Mouse (Mus musculus) MEL (cell line): Measurements from ENCODE around the gene Slc9a2. TPM values are rescaled to one million over a fixed set of nuclear protein-coding genes. Genes with fewer than 3 reads are reported as not detected.

Experiments
- DNase-seq: peaks from one replicate; pipeline ENCODE4 v3.0.0; 2011; ENCODE audit warnings: low read depth, low spot score
- H3K27ac ChIP-seq: 2 replicates; pipeline ENCODE4 v1.5.1; 2012; ENCODE audit warnings: low read depth, mild to moderate bottlenecking, control low read depth, low read length, moderate library complexity; ENCODE audit not compliant: control insufficient read depth
- H3K27me3 ChIP-seq, 2 experiments: fragments of 150-350 bp in 1 of 2; sonication (generic) in 1 of 2; 2 replicates each; pipeline ENCODE4 v1.6.1; 2012; ENCODE audit warnings: low read length in 2 of 2, mild to moderate bottlenecking in 2 of 2, improper control_type of control experiment in 1 of 2, moderate library complexity in 1 of 2; ENCODE audit not compliant: insufficient read depth in 2 of 2, control insufficient read depth in 1 of 2
- H3K36me3 ChIP-seq, 2 experiments: 2 replicates each; pipeline ENCODE4 v1.6.1; 2012 to 2014; ENCODE audit warnings: low read length in 2 of 2, improper control_type of control experiment in 1 of 2, inconsistent platforms in 1 of 2, mild to moderate bottlenecking in 1 of 2; ENCODE audit not compliant: insufficient read depth in 2 of 2, control insufficient read depth in 1 of 2
- H3K4me1 ChIP-seq, 2 experiments: fragments of 150-350 bp in 1 of 2; sonication (generic) in 1 of 2; 2 replicates each; pipeline ENCODE4 v1.6.1; 2012; ENCODE audit warnings: low read length in 2 of 2, improper control_type of control experiment in 1 of 2, mild to moderate bottlenecking in 1 of 2; ENCODE audit not compliant: insufficient read depth in 2 of 2, control insufficient read depth in 1 of 2
- H3K4me3 ChIP-seq, 2 experiments: fragments of 150-350 bp in 1 of 2; sonication (generic) in 1 of 2; 2 replicates each; pipeline ENCODE4 v1.5.1; 2012; ENCODE audit warnings: low read depth in 2 of 2, low read length in 2 of 2, mild to moderate bottlenecking in 2 of 2, moderate library complexity in 2 of 2, control low read depth in 1 of 2, improper control_type of control experiment in 1 of 2; ENCODE audit not compliant: control insufficient read depth in 1 of 2, insufficient read depth in 1 of 2
- H3K79me2 ChIP-seq: 2 replicates; pipeline ENCODE4 v1.6.1; 2012; ENCODE audit warnings: mild to moderate bottlenecking, low read length, moderate library complexity; ENCODE audit not compliant: control insufficient read depth, poor library complexity, insufficient read depth
- H3K9ac ChIP-seq: 2 replicates; pipeline ENCODE4 v1.6.1; 2012; ENCODE audit warnings: low read depth, mild to moderate bottlenecking, control low read depth, low read length, moderate library complexity; ENCODE audit not compliant: control insufficient read depth, poor library complexity, severe bottlenecking
- H3K9me3 ChIP-seq: fragments of 150-350 bp; sonication (generic); replicated peaks from 2 replicates; pipeline ENCODE4 v1.6.1; 2012; ENCODE audit warnings: mild to moderate bottlenecking, low read length, improper control_type of control experiment, moderate library complexity; ENCODE audit not compliant: insufficient read depth
- CHD2 ChIP-seq: IDR thresholded peaks from 2 replicates; pipeline ENCODE4 v1.6.1; 2011; ENCODE audit warnings: low read length, improper control_type of control experiment
- CTCF ChIP-seq, 3 experiments: IDR thresholded peaks in 2 of 3; conservative IDR thresholded peaks in 1 of 3; 2 replicates each; pipeline ENCODE4 v1.5.1; 2011 to 2012; ENCODE audit warnings: low read length in 3 of 3, low read depth in 2 of 3, mild to moderate bottlenecking in 2 of 3, improper control_type of control experiment in 1 of 3, inconsistent platforms in 1 of 3, mixed read lengths in 1 of 3, moderate library complexity in 1 of 3; ENCODE audit not compliant: control insufficient read depth in 1 of 3, insufficient read depth in 1 of 3, poor library complexity in 1 of 3, severe bottlenecking in 1 of 3
- ELF1 ChIP-seq: IDR thresholded peaks from 2 replicates; pipeline ENCODE4 v1.6.1; 2014; ENCODE audit warnings: low read depth, mild to moderate bottlenecking, inconsistent platforms, low read length, improper control_type of control experiment, moderate library complexity
- ETS1 ChIP-seq: IDR thresholded peaks from 2 replicates; pipeline ENCODE4 v1.6.1; 2012; ENCODE audit warnings: low read depth, mild to moderate bottlenecking, inconsistent platforms, low read length, improper control_type of control experiment, moderate library complexity
- GABPA ChIP-seq: IDR thresholded peaks from 2 replicates; pipeline ENCODE4 v1.6.1; 2012; ENCODE audit warnings: low read depth, mild to moderate bottlenecking, inconsistent platforms, low read length, improper control_type of control experiment, moderate library complexity
- GATA1 ChIP-seq: IDR thresholded peaks from 2 replicates; pipeline ENCODE4 v1.6.1; 2011; ENCODE audit warnings: low read depth, low read length, improper control_type of control experiment
- MAFK ChIP-seq: IDR thresholded peaks from 2 replicates; pipeline ENCODE4 v1.6.1; 2011; ENCODE audit warnings: low read depth, mild to moderate bottlenecking, low read length, improper control_type of control experiment, borderline replicate concordance
- MAX ChIP-seq: IDR thresholded peaks from 2 replicates; pipeline ENCODE4 v1.6.1; 2011; ENCODE audit warnings: low read length, improper control_type of control experiment
- MEF2A ChIP-seq: IDR thresholded peaks from 2 replicates; pipeline ENCODE4 v1.6.1; 2014; ENCODE audit warnings: low read depth, mild to moderate bottlenecking, inconsistent platforms, low read length, improper control_type of control experiment; ENCODE audit not compliant: poor library complexity, insufficient replicate concordance, severe bottlenecking; ENCODE audit errors: extremely low read depth
- NRF1 ChIP-seq: IDR thresholded peaks from 2 replicates; pipeline ENCODE4 v1.6.1; 2014; ENCODE audit warnings: low read depth, mild to moderate bottlenecking, inconsistent platforms, low read length, improper control_type of control experiment, moderate library complexity; ENCODE audit not compliant: poor library complexity, insufficient read depth, severe bottlenecking
- RAD21 ChIP-seq: IDR thresholded peaks from 2 replicates; pipeline ENCODE4 v1.6.1; 2011; ENCODE audit warnings: mild to moderate bottlenecking, low read depth, low read length, improper control_type of control experiment
- RCOR1 ChIP-seq: IDR thresholded peaks from 2 replicates; pipeline ENCODE4 v1.6.1; 2012; ENCODE audit warnings: low read depth, mild to moderate bottlenecking, inconsistent platforms, low read length, improper control_type of control experiment
- SMC3 ChIP-seq: IDR thresholded peaks from 2 replicates; pipeline ENCODE4 v1.6.1; 2011; ENCODE audit warnings: low read depth, low read length, improper control_type of control experiment
- TBP ChIP-seq: IDR thresholded peaks from 2 replicates; pipeline ENCODE4 v1.8.0; 2011; ENCODE audit warnings: low read depth, low read length, improper control_type of control experiment
- TCF12 ChIP-seq: IDR thresholded peaks from 2 replicates; pipeline ENCODE4 v1.6.1; 2014; ENCODE audit warnings: low read depth, mild to moderate bottlenecking, inconsistent platforms, low read length, improper control_type of control experiment, moderate library complexity
- UBTF ChIP-seq: IDR thresholded peaks from 2 replicates; pipeline ENCODE4 v1.6.1; 2012; ENCODE audit warnings: low read depth, mild to moderate bottlenecking, inconsistent platforms, low read length, improper control_type of control experiment, moderate library complexity, borderline replicate concordance; ENCODE audit not compliant: insufficient read depth
- USF1 ChIP-seq: IDR thresholded peaks from 2 replicates; pipeline ENCODE4 v1.6.1; 2014; ENCODE audit warnings: low read depth, mild to moderate bottlenecking, inconsistent platforms, low read length, improper control_type of control experiment, moderate library complexity
- USF2 ChIP-seq, 2 experiments: IDR thresholded peaks; 2 replicates each; pipeline ENCODE4 v1.6.1; 2011 to 2012; ENCODE audit warnings: improper control_type of control experiment in 2 of 2, low read length in 2 of 2, borderline replicate concordance in 1 of 2, inconsistent platforms in 1 of 2, low read depth in 1 of 2, mild to moderate bottlenecking in 1 of 2; ENCODE audit not compliant: insufficient read depth in 1 of 2
- ZKSCAN1 ChIP-seq: IDR thresholded peaks from 2 replicates; pipeline ENCODE4 v1.6.1; 2012; ENCODE audit warnings: low read depth, mild to moderate bottlenecking, inconsistent platforms, low read length, improper control_type of control experiment, moderate library complexity
- ZMIZ1 ChIP-seq: IDR thresholded peaks from 2 replicates; pipeline ENCODE4 v1.6.1; 2012; ENCODE audit warnings: low read depth, mild to moderate bottlenecking, inconsistent platforms, low read length, improper control_type of control experiment, moderate library complexity
- polyA plus RNA-seq, 2 experiments: library from polyadenylated mRNA; stranded (reverse) in 1 of 2; unstranded in 1 of 2; fragments of >175 nt in 1 of 2; fragments of >200 nt in 1 of 2; gene quantifications; 2 replicates each; pipeline versions ENCODE4 v1.2.1 to v1.2.4; 2012; ENCODE audit warnings: low replicate concordance in 2 of 2, low read depth in 1 of 2; ENCODE audit not compliant: insufficient read length in 2 of 2, insufficient read depth in 1 of 2, missing spikeins in 1 of 2
- total RNA-seq: library from RNA; depleted of rRNA; stranded (reverse); fragments of 300-350 nt; gene quantifications from 2 replicates; pipeline ENCODE4 v1.2.3, GENCODE M21; 2012

Gene Slc9a2
- total and polyA plus RNA-seq, 3 experiments, result not detected

GRCm38 (mm10) chr1:40705099-40705498, 24.7 kb downstream of the Slc9a2 start:
- H3K27ac ChIP-seq, result no peak overlapping the region
- H3K9me3 ChIP-seq, result no peaks in the 10 kb centered on the region
- H3K4me1 ChIP-seq, result no peaks in the 10 kb centered on the region
- no peak overlapping the region for H3K4me3 ChIP-seq
- no peak for DNase-seq
- H3K36me3 ChIP-seq, result no peaks in the 10 kb centered on the region
- H3K27me3 ChIP-seq, result no peaks in the 10 kb centered on the region
- TF ChIP-seq MAFK (no peak), ETS1 (no peak), USF2 (IDR thresholded peaks at IDR 0.05; ENCODE audit: borderline replicate concordance in 1 of 2, insufficient read depth in 1 of 2, low read depth in 1 of 2, low read length in 2 of 2) (no peak), USF1 (no peak), TCF12 (no peak), GATA1 (no peak), NRF1 (no peak), CTCF (IDR thresholded peaks at IDR 0.05 in 2 of 3, conservative IDR thresholded peaks at IDR 0.05 in 1 of 3; ENCODE audit: control insufficient read depth in 1 of 3, insufficient read depth in 1 of 3, low read depth in 2 of 3, low read length in 3 of 3, poor library complexity in 1 of 3, severe bottlenecking in 1 of 3) (no peak), TBP (no peak), UBTF (no peak), MEF2A (no peak), RCOR1 (no peak), MAX (no peak), CHD2 (no peak), ZMIZ1 (no peak), GABPA (no peak), ELF1 (no peak), ZKSCAN1 (no peak)
- TF ChIP-seq, all 39 proteins: peak for 0
- Histone ChIP-seq H3K9ac (no peak overlapping the region), H3K79me2 (no peaks in the 10 kb centered on the region)

DNA sequence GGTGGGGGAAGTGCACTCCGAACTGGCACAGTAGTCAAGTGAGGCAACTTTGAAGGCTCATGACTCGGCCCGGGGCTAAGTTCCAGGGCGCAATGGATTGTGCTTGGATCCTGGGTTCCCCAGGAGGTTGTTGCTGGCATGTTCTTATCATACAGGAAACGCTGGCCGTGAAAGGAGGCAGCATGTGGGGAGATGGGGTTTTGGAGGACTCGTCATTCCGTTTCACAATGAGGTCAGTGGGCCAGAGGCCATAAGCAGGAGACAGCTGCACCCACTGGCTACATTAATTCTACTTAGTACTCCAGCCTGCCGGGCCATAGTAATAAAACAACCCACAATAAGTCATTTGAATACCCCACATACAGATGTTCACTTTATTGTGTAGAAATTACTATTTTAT, 34.6 kb downstream of the Slc9a2 start:
- Histone ChIP-seq H3K36me3 (no peaks in the 10 kb centered on the region), H3K27me3 (no peaks in the 10 kb centered on the region), H3K4me3 (no peak overlapping the region), H3K27ac (no peak overlapping the region), H3K9ac (no peak overlapping the region), H3K9me3 (no peaks in the 10 kb centered on the region), H3K4me1 (no peaks in the 10 kb centered on the region), H3K79me2 (no peaks in the 10 kb centered on the region)
- TF ChIP-seq MEF2A, result no peak
- no peak for TF ChIP-seq RAD21
- no peak for TF ChIP-seq USF2 (IDR thresholded peaks at IDR 0.05; ENCODE audit: borderline replicate concordance in 1 of 2, insufficient read depth in 1 of 2, low read depth in 1 of 2, low read length in 2 of 2)
- TF ChIP-seq SMC3, result no peak
- TF ChIP-seq MAFK, result no peak
- DNase-seq, result no peak
